Mouse (Mus musculus) liver, embryonic 15.5 days (tissue): ENCODE results near the gene Med26. TPM values are rescaled to one million over a fixed set of nuclear protein-coding genes. Genes with fewer than 3 reads are reported as not detected.
A peak's percentile ranks its signal among the peaks of the same experiment; 100 is the strongest.

ENCODE experiments used
- ATAC-seq: fragments of 200-750 bp; cut with Nextera tagmentation; 2 replicates; pipeline ENCODE4 v1.8.0; 2017; ENCODE audit warnings: moderate number of reproducible peaks, mild to moderate bottlenecking, moderate library complexity; ENCODE audit not compliant: insufficient read depth
- H3K27ac ChIP-seq: fragments of 300-500 bp; sonication (generic); replicated peaks from 2 replicates; pipeline ENCODE4 v1.5.1; 2015; ENCODE audit warnings: mild to moderate bottlenecking, inconsistent platforms
- H3K27me3 ChIP-seq: fragments of 300-500 bp; sonication (generic); 2 replicates; pipeline ENCODE4 v1.6.1; 2015; ENCODE audit warnings: mild to moderate bottlenecking, inconsistent platforms
- H3K36me3 ChIP-seq: fragments of 300-500 bp; sonication (generic); replicated peaks from 2 replicates; pipeline ENCODE4 v1.6.1; 2015; ENCODE audit warnings: moderate library complexity, mild to moderate bottlenecking, inconsistent platforms
- H3K4me1 ChIP-seq: fragments of 300-500 bp; sonication (generic); replicated peaks from 2 replicates; pipeline ENCODE4 v1.6.1; 2015; ENCODE audit warnings: inconsistent platforms
- H3K4me2 ChIP-seq: fragments of 300-500 bp; sonication (generic); 2 replicates; pipeline ENCODE4 v1.6.1; 2015; ENCODE audit warnings: moderate library complexity, mild to moderate bottlenecking, inconsistent platforms
- H3K4me3 ChIP-seq: fragments of 300-500 bp; sonication (generic); replicated peaks from 2 replicates; pipeline ENCODE4 v1.5.1; 2015; ENCODE audit warnings: mild to moderate bottlenecking, inconsistent platforms
- H3K9ac ChIP-seq: fragments of 300-500 bp; sonication (generic); 2 replicates; pipeline ENCODE4 v1.6.1; 2015; ENCODE audit warnings: moderate library complexity, mild to moderate bottlenecking, inconsistent platforms
- H3K9me3 ChIP-seq: fragments of 300-500 bp; sonication (generic); replicated peaks from 2 replicates; pipeline ENCODE4 v1.6.1; 2016; ENCODE audit warnings: inconsistent platforms
- WGBS: fragments of 180-500 bp; shearing (Covaris S2); methylation state at CpG from one replicate; pipeline ENCODE4 v1.1.7; 2015; ENCODE audit warnings: mixed read lengths; ENCODE audit not compliant: insufficient replicate concordance; 5-methylcytosine and 5-hydroxymethylcytosine counted together
- polyA plus RNA-seq: library from polyadenylated mRNA; unstranded; fragments of >200 nt; fragmentation: Nextera tagmentation; extraction: Ambion mirVana; gene quantifications from 2 replicates; pipeline ENCODE4 v1.2.1, GENCODE M21; 2015

Med26 gene
- polyA plus RNA-seq, 1 experiment from 2014 or later: 7.2 TPM

GRCm38 (mm10) chr8:72485456-72486199 lies 62.4 kb downstream of the Med26 start:
- 0 out of 2 replicates have a peak, but pooled peaks have one; percentile 20 for ATAC-seq
- H3K4me2 ChIP-seq: no peak overlapping the region

GRCm38 (mm10) chr8:72474826-72475546 lies 73.1 kb downstream of the Med26 start, which contains the start of gene Cherp:
Gene Cherp, minus strand, starts transcription at chr8:72475226.
- Histone ChIP-seq H3K36me3 (peaks cover 36% of the 10 kb centered on the region), H3K9me3 (no peaks in the 10 kb centered on the region), H3K4me1 (peaks cover 39% of the 10 kb centered on the region), H3K27me3 (no peaks in the 10 kb centered on the region), H3K27ac (peak within 1 kb of the TSS; percentile 88), H3K4me2 (peak within 1 kb of the TSS; percentile 85), H3K9ac (peak within 1 kb of the TSS; percentile 89), H3K4me3 (peak within 1 kb of the TSS; percentile 98)
- under 1% methylated on average over 76 of the region's 80 CpGs for WGBS
- ATAC-seq: peak; percentile 96

More at GRCm38 (mm10) chr8:72485456-72486199, 62.4 kb downstream of the Med26 start:
- no peaks in the 10 kb centered on the region for H3K27me3 ChIP-seq
- peaks cover 89% of the 10 kb centered on the region for H3K36me3 ChIP-seq
- no peaks in the 10 kb centered on the region for H3K9me3 ChIP-seq
- peak overlapping the region; percentile 53 for H3K27ac ChIP-seq
- H3K9ac ChIP-seq: no peak overlapping the region
- WGBS: 44% methylated on average over 6 of the region's 6 CpGs
- H3K4me1 ChIP-seq: peaks cover 38% of the 10 kb centered on the region
- H3K4me3 ChIP-seq: no peak overlapping the region

- peaks cover 30% of the 10 kb centered on the region for H3K4me1 ChIP-seq
- H3K27ac ChIP-seq: no peak overlapping the region
- peaks cover 79% of the 10 kb centered on the region for H3K36me3 ChIP-seq
- 80% methylated on average over 7 of the region's 7 CpGs for WGBS
- no peak overlapping the region for H3K4me3 ChIP-seq
- no peak overlapping the region for H3K4me2 ChIP-seq
- no peaks in the 10 kb centered on the region for H3K9me3 ChIP-seq
- no peak overlapping the region for H3K9ac ChIP-seq
- no peak for ATAC-seq
- H3K27me3 ChIP-seq: no peaks in the 10 kb centered on the region
These were observed 77.4 kb downstream of the Med26 start for GRCm38 (mm10) chr8:72470684-72471083.

DNA sequence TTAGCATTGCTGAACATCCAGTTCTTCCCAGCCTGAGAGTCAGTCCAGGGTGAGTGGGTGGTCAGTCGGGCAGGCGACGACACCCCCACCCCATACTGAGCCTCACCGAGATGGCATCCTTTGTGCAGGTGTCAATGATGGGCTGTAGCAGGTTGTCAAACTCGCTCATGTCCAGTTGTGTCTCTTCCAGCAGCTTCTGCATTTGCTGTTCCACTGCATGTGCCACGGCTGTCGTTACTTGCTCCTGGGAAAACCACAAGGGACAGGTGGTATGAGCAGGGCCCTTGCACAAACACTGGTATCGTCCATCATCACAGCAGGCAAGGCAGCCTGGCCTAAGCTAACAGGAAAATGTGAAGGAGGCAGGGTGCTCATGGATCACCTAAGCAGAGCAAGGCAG lies 78.1 kb downstream of the Med26 start:
- peaks cover 25% of the 10 kb centered on the region for H3K4me1 ChIP-seq
- WGBS: 88% methylated on average over 8 of the region's 8 CpGs
- H3K27me3 ChIP-seq: no peaks in the 10 kb centered on the region
- no peak overlapping the region for H3K27ac ChIP-seq
- H3K9ac ChIP-seq: no peak overlapping the region
- ATAC-seq: no peak
- no peak overlapping the region for H3K4me3 ChIP-seq
- no peaks in the 10 kb centered on the region for H3K9me3 ChIP-seq
- no peak overlapping the region for H3K4me2 ChIP-seq
- H3K36me3 ChIP-seq: peaks cover 86% of the 10 kb centered on the region

DNA sequence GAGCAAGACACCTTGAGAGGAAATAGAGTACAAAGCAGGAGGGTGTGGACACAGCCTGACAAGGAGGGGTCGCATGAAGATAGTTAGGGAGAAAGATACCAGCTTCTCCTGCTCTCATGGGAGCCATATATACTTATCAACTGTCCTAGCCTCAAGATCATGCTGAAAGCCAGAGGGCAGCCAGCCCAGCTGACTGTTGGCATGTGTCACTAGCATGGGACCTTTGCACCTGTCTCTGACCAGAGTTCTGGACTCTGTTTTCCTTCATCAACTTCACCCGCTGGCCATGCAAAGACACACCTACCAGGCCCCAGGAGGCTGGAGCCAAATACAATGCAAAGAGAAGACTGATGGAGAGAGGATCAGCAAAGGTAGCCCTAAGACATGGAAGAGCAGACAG lies 78.8 kb downstream of the Med26 start:
- 78% methylated on average over 2 of the region's 2 CpGs for WGBS
- ATAC-seq: no peak

DNA sequence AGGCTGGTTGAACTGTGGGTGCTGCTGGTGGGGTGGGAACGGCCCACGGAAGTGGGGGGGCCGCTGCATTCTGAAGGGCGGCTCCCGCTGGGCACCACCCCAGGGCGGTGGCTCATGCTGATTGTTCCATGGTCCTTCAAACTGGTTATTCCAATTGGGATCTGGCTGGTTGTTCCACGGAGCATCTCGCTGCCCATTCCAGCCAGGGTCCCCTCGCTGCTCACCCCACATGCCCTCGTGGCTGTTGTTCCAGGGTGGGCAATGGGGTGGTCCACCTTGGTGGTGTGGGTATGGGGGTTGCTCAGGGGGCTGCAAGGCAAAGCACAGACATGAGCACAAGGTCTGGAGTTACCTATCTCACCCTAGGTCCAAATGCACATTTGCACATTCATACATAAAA lies 83.9 kb downstream of the Med26 start:
- Histone ChIP-seq H3K4me3 (no peak overlapping the region), H3K4me1 (peaks cover 2% of the 10 kb centered on the region; the same call in 1 of the 2 replicates), H3K27ac (no peak overlapping the region), H3K36me3 (peaks cover 100% of the 10 kb centered on the region), H3K9me3 (no peaks in the 10 kb centered on the region), H3K4me2 (no peak overlapping the region), H3K27me3 (no peaks in the 10 kb centered on the region), H3K9ac (no peak overlapping the region)
- 94% methylated on average over 10 of the region's 10 CpGs for WGBS
- ATAC-seq: no peak

More for the DNA sequence above, 78.8 kb downstream of the Med26 start:
- Histone ChIP-seq H3K4me1 (peaks cover 21% of the 10 kb centered on the region), H3K4me2 (no peak overlapping the region), H3K27ac (no peak overlapping the region), H3K9ac (no peak overlapping the region), H3K4me3 (no peak overlapping the region), H3K27me3 (no peaks in the 10 kb centered on the region), H3K9me3 (no peaks in the 10 kb centered on the region), H3K36me3 (peaks cover 93% of the 10 kb centered on the region)

DNA sequence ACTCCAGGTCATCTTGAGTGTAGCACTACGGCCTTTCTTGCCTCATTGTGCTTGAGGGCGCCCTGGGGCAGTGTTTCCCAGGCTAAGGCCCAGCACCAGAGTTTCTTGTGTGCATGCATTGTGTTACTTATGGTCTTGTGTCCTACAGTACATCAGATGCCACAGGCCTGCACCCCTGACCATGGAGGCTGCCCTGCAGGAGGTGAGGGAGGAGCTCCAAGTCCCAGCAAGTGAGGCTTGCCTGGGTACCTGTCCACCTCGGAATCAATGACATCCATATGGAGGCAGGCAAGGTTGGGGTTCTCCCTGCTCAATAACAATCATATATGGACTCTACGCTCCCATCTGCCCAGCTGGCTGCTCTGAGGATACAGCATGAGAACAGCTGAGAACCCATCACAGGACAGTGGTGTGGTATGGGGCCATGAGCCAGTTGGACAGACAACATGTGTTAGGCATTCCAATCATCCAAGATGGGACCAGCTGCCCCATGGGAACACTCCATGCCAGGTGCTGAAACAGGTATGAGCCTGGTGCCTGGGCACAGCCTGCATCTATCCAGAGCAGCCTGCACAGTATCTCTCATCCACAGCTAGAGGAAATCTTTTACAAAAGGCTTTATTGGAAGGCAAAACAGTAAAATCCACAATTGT lies 88.1 kb downstream of the Med26 start:
- no peaks in the 10 kb centered on the region for H3K9me3 ChIP-seq
- H3K4me2 ChIP-seq: no peak overlapping the region
- no peaks in the 10 kb centered on the region for H3K27me3 ChIP-seq
- H3K4me3 ChIP-seq: no peak overlapping the region
- ATAC-seq: no peak
- H3K9ac ChIP-seq: no peak overlapping the region
- H3K4me1 ChIP-seq: no peaks in the 10 kb centered on the region
- H3K27ac ChIP-seq: no peak overlapping the region
- H3K36me3 ChIP-seq: peaks cover 71% of the 10 kb centered on the region
- WGBS: 81% methylated on average over 4 of the region's 4 CpGs

DNA sequence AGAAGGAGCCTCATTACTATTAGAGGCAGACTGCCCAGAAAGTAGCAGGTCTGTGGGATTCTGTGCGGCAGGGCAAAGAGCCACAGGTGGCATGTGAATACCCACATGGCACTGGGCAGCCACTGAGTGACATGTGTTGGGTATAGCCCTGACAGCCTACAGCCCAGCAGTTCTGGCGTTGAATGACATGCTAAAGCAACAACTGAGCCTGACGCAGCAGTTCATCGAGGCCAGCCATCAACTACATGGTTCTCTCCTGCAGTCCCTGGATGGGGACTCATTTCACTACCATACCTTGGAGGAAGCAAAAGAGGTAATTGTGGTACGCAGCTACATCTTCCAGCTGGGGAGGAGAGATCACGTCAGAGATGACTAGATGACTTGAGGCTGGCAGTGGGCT lies 89.6 kb downstream of the Med26 start:
- Histone ChIP-seq H3K9ac (no peak overlapping the region), H3K4me2 (no peak overlapping the region), H3K4me1 (no peaks in the 10 kb centered on the region), H3K9me3 (no peaks in the 10 kb centered on the region), H3K4me3 (no peak overlapping the region), H3K27ac (no peak overlapping the region), H3K27me3 (no peaks in the 10 kb centered on the region), H3K36me3 (peaks cover 67% of the 10 kb centered on the region)
- whole genome bisulfite sequencing: 81% methylated on average over 6 of the region's 6 CpGs
- ATAC-seq: no peak

DNA sequence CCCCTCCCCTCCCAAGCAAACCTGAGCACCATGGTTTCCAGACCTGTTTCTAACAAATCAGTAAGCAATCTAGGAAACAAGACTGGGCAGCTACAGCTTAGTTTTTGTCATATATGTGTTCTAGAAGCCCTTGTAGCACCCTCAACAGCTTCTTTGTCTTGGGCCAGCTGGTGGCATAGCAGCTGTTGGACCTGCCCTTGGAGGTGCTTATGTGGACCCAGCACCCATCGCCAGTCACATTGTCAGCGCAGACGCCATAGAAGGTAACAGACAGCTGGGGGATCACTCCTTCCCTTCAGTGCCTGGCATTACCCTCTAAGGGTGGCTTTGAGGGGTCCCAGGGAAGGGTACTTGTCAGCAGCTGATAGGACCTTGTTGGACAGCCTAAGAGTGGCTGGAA lies 90.3 kb downstream of the Med26 start:
- Histone ChIP-seq H3K4me3 (no peak overlapping the region), H3K4me1 (no peaks in the 10 kb centered on the region), H3K9me3 (no peaks in the 10 kb centered on the region), H3K27me3 (no peaks in the 10 kb centered on the region), H3K27ac (no peak overlapping the region), H3K36me3 (peaks cover 63% of the 10 kb centered on the region), H3K9ac (no peak overlapping the region), H3K4me2 (no peak overlapping the region)
- no peak for ATAC-seq
- 83% methylated on average over 3 of the region's 3 CpGs for WGBS

GRCm38 (mm10) chr8:72455317-72455716 lies 92.8 kb downstream of the Med26 start:
- WGBS: 72% methylated on average over 4 of the region's 4 CpGs
- no peak overlapping the region for H3K4me2 ChIP-seq
- peaks cover 9% of the 10 kb centered on the region for H3K4me1 ChIP-seq
- H3K36me3 ChIP-seq: peaks cover 40% of the 10 kb centered on the region
- H3K4me3 ChIP-seq: no peak overlapping the region
- ATAC-seq: no peak
- H3K9ac ChIP-seq: no peak overlapping the region
- no peaks in the 10 kb centered on the region for H3K9me3 ChIP-seq
- H3K27me3 ChIP-seq: no peaks in the 10 kb centered on the region
- no peak overlapping the region for H3K27ac ChIP-seq

DNA sequence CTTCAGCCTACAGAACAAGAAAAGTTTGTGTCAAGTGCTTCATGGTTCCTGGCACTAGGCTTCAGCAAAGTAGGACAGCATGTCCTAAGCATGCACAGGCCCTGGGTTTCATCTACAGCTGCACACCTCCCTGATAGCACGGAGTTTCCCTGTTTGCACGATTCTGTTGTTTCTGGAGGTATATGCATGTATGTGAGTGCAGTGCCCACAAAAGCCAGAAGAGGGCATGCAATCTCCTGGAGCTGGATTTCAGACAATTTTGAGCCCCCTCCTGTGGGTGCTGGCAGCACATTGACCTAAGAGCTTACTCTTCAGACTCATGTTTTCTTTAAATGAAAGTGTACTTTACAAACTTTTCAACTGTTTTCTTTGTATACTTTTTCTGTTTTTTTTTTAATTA lies 94.2 kb downstream of the Med26 start:
- Histone ChIP-seq H3K4me2 (no peak overlapping the region), H3K27me3 (no peaks in the 10 kb centered on the region), H3K9ac (no peak overlapping the region), H3K4me1 (peaks cover 9% of the 10 kb centered on the region), H3K36me3 (peaks cover 35% of the 10 kb centered on the region), H3K27ac (no peak overlapping the region), H3K9me3 (no peaks in the 10 kb centered on the region), H3K4me3 (no peak overlapping the region)
- 87% methylated on average over 2 of the region's 2 CpGs for WGBS
- no peak for ATAC-seq
